Comparison of ENCODE assay signal across 27 mouse cellular contexts in the genomic region with DNA sequence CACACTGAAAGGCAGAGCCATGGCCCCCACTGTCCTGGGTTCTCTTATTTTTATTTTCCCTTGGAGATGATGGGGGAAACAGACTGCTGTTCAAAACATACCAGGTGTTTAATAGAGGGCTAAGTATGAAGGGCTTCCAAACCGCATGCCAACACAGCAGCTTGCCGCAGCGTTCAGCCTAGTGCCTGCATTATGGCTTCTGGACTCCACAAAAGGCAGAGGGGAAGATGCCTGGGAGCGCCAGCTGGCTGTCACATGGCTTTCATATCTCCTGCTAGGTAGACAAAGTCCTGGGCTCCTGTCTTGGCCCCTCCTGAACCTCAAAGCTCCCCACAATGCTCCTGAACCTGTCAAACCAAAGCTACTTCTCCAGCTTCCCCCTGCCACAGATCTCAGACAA.
"Had no signal": no experiment of that assay in that cellular context is flagged by ENCODE, and none has a peak within 500 bp of the region (broad histone marks: within the 10 kb centered on the region; RNA-seq: fewer than 3 reads in every experiment).

No protein-coding gene starts in this region.

- H3K4me2 ChIP-seq: embryonic facial prominence, embryonic 12.5 days; embryonic facial prominence, embryonic 13.5 days; embryonic facial prominence, embryonic 15.5 days; forebrain, embryonic 12.5 days; forebrain, embryonic 13.5 days; forebrain, embryonic 15.5 days had no signal

- H3K4me3 ChIP-seq: embryonic facial prominence, embryonic 10.5 days; embryonic facial prominence, embryonic 12.5 days; embryonic facial prominence, embryonic 13.5 days; embryonic facial prominence, embryonic 15.5 days; erythroblast, embryonic 14.5 days; forebrain, embryonic 10.5 days; forebrain, embryonic 12.5 days; forebrain, embryonic 13.5 days; forebrain, embryonic 15.5 days; gastrocnemius, adult 2 months; heart, adult 2 months had no signal

- ATAC-seq: forebrain, embryonic 13.5 days; forebrain, embryonic 14.5 days; forebrain, embryonic 15.5 days; forebrain, embryonic 16.5 days; forebrain, postnatal 0 days had no signal

- H3K27me3 ChIP-seq: embryonic facial prominence, embryonic 12.5 days; embryonic facial prominence, embryonic 13.5 days; embryonic facial prominence, embryonic 15.5 days; forebrain, embryonic 12.5 days; forebrain, embryonic 13.5 days; forebrain, embryonic 15.5 days had no signal

- DNase-seq: cerebellum, adult 8-10 months; cerebellum, adult 9-10 months; cerebellum, adult 9-11 months; cerebellum, postnatal 14 days; cerebellum, postnatal 25 days; cerebellum, postnatal 36 days; embryo, embryonic 11 days; forebrain, postnatal 0 days; gastrocnemius, adult 2 months; gastrocnemius, postnatal 10 days; gastrocnemius, postnatal 14 days; gastrocnemius, postnatal 25 days; gastrocnemius, postnatal 36 days; heart, adult 11 months; heart, adult 18-20 months; heart, adult 2 months had no signal

- H3K9me3 ChIP-seq: embryonic facial prominence, embryonic 10.5 days; embryonic facial prominence, embryonic 12.5 days; embryonic facial prominence, embryonic 13.5 days; embryonic facial prominence, embryonic 15.5 days; forebrain, embryonic 10.5 days; forebrain, embryonic 12.5 days; forebrain, embryonic 13.5 days; forebrain, embryonic 15.5 days had no signal

- H3K27ac ChIP-seq: embryonic facial prominence, embryonic 10.5 days; embryonic facial prominence, embryonic 12.5 days; embryonic facial prominence, embryonic 13.5 days; embryonic facial prominence, embryonic 15.5 days; forebrain, embryonic 10.5 days; forebrain, embryonic 12.5 days; forebrain, embryonic 13.5 days; forebrain, embryonic 15.5 days; gastrocnemius, adult 2 months; heart, adult 2 months had no signal

- H3K9ac ChIP-seq: embryonic facial prominence, embryonic 12.5 days; embryonic facial prominence, embryonic 13.5 days; embryonic facial prominence, embryonic 15.5 days; forebrain, embryonic 12.5 days; forebrain, embryonic 13.5 days; forebrain, embryonic 15.5 days; forebrain, postnatal 0 days had no signal

- H3K36me3 ChIP-seq: embryonic facial prominence, embryonic 10.5 days; embryonic facial prominence, embryonic 12.5 days; embryonic facial prominence, embryonic 13.5 days; embryonic facial prominence, embryonic 15.5 days; forebrain, embryonic 10.5 days; forebrain, embryonic 12.5 days; forebrain, embryonic 15.5 days had no signal
